8 mouse cellular contexts compared by ENCODE assay signal in the genomic region with DNA sequence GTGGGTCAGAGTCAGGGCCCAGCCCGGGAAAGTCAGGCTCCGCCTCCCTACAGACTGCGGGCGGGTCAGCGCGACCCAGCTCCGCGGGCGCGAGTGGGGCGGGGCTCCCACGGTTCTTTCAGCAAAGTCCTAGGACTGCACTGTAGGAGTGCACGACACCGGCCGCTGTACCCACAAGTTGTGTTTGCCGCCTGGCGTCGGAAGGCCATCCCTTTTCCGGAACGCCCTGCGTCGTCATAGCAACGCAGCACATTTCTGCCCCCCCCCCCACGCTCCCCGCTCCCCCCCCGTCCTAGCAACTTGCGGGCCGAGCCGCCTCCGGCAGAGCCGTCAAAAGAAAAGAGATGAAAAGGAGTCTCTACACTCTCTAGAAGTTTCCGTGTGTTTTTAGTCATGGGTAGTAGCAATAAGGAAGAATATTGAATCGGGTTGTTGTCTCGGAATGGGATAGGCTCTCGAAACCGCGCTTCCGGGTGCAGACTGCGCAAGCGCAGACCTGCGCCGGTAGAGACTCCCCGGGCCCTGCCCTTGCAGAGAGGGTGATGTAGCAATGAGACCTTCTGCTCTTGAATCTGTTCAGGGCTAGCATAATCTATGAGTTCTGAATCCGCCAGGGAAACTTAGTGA. TPM values are rescaled to one million over a fixed set of nuclear protein-coding genes. Genes with fewer than 3 reads are reported as not detected.
DNase-seq lines count a peak whose midpoint lies in the region; ATAC-seq and TF ChIP-seq lines count a peak whose summit lies in the region.

A gene (minus strand): TSS at position 489 of the 627 bp plus-strand sequence.

- no peaks in the 10 kb centered on the region for H3K4me1 ChIP-seq in heart, embryonic 12.5 days (replicated peaks)
- no peaks in the 10 kb centered on the region for H3K4me1 ChIP-seq in kidney, postnatal 0 days (replicated peaks; ENCODE audit: insufficient read depth, low read length)
- peaks cover 2% of the 10 kb centered on the region; the same call in 1 of the 2 replicates for H3K4me1 ChIP-seq in liver, embryonic 11.5 days (replicated peaks; ENCODE audit: control insufficient read depth, insufficient read depth, low read length)
- H3K4me1 ChIP-seq in stomach, embryonic 14.5 days (ENCODE audit: control insufficient read depth, insufficient read depth, low read length): no peaks in the 10 kb centered on the region

- peaks cover 4% of the 10 kb centered on the region; the same call in 1 of the 2 replicates for H3K36me3 ChIP-seq in heart, embryonic 12.5 days
- no peaks in the 10 kb centered on the region for H3K36me3 ChIP-seq in kidney, postnatal 0 days (ENCODE audit: insufficient read depth, low read length)
- no peaks in the 10 kb centered on the region for H3K36me3 ChIP-seq in liver, embryonic 11.5 days (ENCODE audit: control insufficient read depth, insufficient read depth, low read length)
- H3K36me3 ChIP-seq in stomach, embryonic 14.5 days (ENCODE audit: control insufficient read depth, insufficient read depth, low read length): no peaks in the 10 kb centered on the region

- ATAC-seq in erythroblast, adult 5-6 weeks (replicated peaks; ENCODE audit: low FRiP score, poor library complexity, severe bottlenecking): peak; percentile 93
- peak; percentile 94 for ATAC-seq in heart, embryonic 12.5 days (ENCODE audit: insufficient number of reproducible peaks, low FRiP score)
- peak; percentile 91 for ATAC-seq in kidney, postnatal 0 days (replicated peaks; ENCODE audit: low FRiP score, low read depth)
- peak; percentile 93 for ATAC-seq in liver, embryonic 11.5 days (replicated peaks; ENCODE audit: low FRiP score)
- ATAC-seq in stomach, embryonic 14.5 days (ENCODE audit: insufficient number of reproducible peaks, insufficient read depth, low FRiP score, low read depth): peak; percentile 91

- under 1% methylated on average over 43 of the region's 44 CpGs for WGBS in heart, embryonic 12.5 days
- 2% methylated on average over 44 of the region's 44 CpGs for WGBS in kidney, postnatal 0 days
- WGBS in liver, embryonic 11.5 days: under 1% methylated on average over 44 of the region's 44 CpGs
- under 1% methylated on average over 44 of the region's 44 CpGs for WGBS in stomach, embryonic 14.5 days

- peak within 1 kb of the TSS; percentile 67 for H3K4me2 ChIP-seq in heart, embryonic 12.5 days
- peak within 1 kb of the TSS; percentile 82 for H3K4me2 ChIP-seq in kidney, postnatal 0 days (ENCODE audit: low read length)
- peak within 1 kb of the TSS; percentile 66 for H3K4me2 ChIP-seq in liver, embryonic 11.5 days
- H3K4me2 ChIP-seq in stomach, embryonic 14.5 days (replicated peaks; ENCODE audit: low read depth, low read length): peak within 1 kb of the TSS; percentile 61

- TF ChIP-seq CTCF in kidney, postnatal 0 days (IDR thresholded peaks at IDR 0.05; ENCODE audit: low read depth): no peak; the same call in 1 of the 2 replicates

- H3K27me3 ChIP-seq in heart, embryonic 12.5 days (replicated peaks): no peaks in the 10 kb centered on the region
- H3K27me3 ChIP-seq in kidney, postnatal 0 days (ENCODE audit: insufficient read depth, low read length): no peaks in the 10 kb centered on the region
- no peaks in the 10 kb centered on the region for H3K27me3 ChIP-seq in liver, embryonic 11.5 days (replicated peaks; ENCODE audit: control insufficient read depth, insufficient read depth, low read length)
- no peaks in the 10 kb centered on the region for H3K27me3 ChIP-seq in stomach, embryonic 14.5 days (ENCODE audit: control insufficient read depth, insufficient read depth, low read length)

- peak; percentile 89 to 92 for DNase-seq in B cell, adult 2 months
- peak; percentile 90 for DNase-seq in brain, adult 2 months (ENCODE audit: low read depth, low spot score)
- DNase-seq in kidney, postnatal 0 days (ENCODE audit: low spot score): peak; percentile 92
- peak; percentile 83 for DNase-seq in liver, embryonic 11.5 days (ENCODE audit: low spot score)
- DNase-seq in naive thymus-derived CD4-positive, alpha-beta T cell, adult 2 months (ENCODE audit: low read depth): peak; percentile 96

- H3K4me3 ChIP-seq in heart, embryonic 12.5 days: peak within 1 kb of the TSS; percentile 65
- peak within 1 kb of the TSS; percentile 58 for H3K4me3 ChIP-seq in kidney, postnatal 0 days (replicated peaks; ENCODE audit: low read depth, low read length)
- H3K4me3 ChIP-seq in liver, embryonic 11.5 days (ENCODE audit: low read depth, low read length): peak within 1 kb of the TSS; percentile 59
- peak within 1 kb of the TSS; percentile 55 for H3K4me3 ChIP-seq in stomach, embryonic 14.5 days (ENCODE audit: low read depth, low read length)

- peaks cover 6% of the 10 kb centered on the region; the same call in 1 of the 2 replicates for H3K9me3 ChIP-seq in heart, embryonic 12.5 days (replicated peaks)
- no peaks in the 10 kb centered on the region for H3K9me3 ChIP-seq in kidney, postnatal 0 days (replicated peaks; ENCODE audit: low read length)
- H3K9me3 ChIP-seq in liver, embryonic 11.5 days (ENCODE audit: control insufficient read depth, low read length): 0 out of 2 replicates have a peak, but pooled peaks cover 2% of the 10 kb centered on the region
- H3K9me3 ChIP-seq in stomach, embryonic 14.5 days (ENCODE audit: control insufficient read depth, low read depth, low read length): no peaks in the 10 kb centered on the region

- peak within 1 kb of the TSS; percentile 55 for H3K9ac ChIP-seq in heart, embryonic 12.5 days
- H3K9ac ChIP-seq in kidney, postnatal 0 days (ENCODE audit: low read depth, low read length): peak within 1 kb of the TSS; percentile 60
- peak within 1 kb of the TSS; percentile 64 for H3K9ac ChIP-seq in liver, embryonic 11.5 days (ENCODE audit: low read depth, low read length)
- H3K9ac ChIP-seq in stomach, embryonic 14.5 days (replicated peaks; ENCODE audit: low read depth, low read length): 0 out of 2 replicates have a peak within 1 kb of the TSS, but pooled peaks have one; percentile 28

- no peak within 1 kb of the TSS; the same call in 1 of the 2 replicates for H3K27ac ChIP-seq in heart, embryonic 12.5 days (ENCODE audit: poor library complexity, severe bottlenecking)
- no peak within 1 kb of the TSS for H3K27ac ChIP-seq in kidney, postnatal 0 days
- peak within 1 kb of the TSS; percentile 66; the same call in 1 of the 2 replicates for H3K27ac ChIP-seq in liver, embryonic 11.5 days (ENCODE audit: low read depth, low read length)
- H3K27ac ChIP-seq in stomach, embryonic 14.5 days (ENCODE audit: low read length): peak within 1 kb of the TSS; percentile 11; the same call in 1 of the 2 replicates

RNA-seq across cellular contexts. Expression of the gene that starts here (rescaled TPM):
- not detected in 2 replicates for total RNA-seq in erythroblast, adult 5-6 weeks (2015; ENCODE audit: low replicate concordance)
- 1.5 TPM in 1 of 2 replicates, not detected in the other for total RNA-seq in erythroblast, adult 5-6 weeks (2017; ENCODE audit: low replicate concordance)
- polyA plus RNA-seq in heart, embryonic 12.5 days (2016; fragmentation: Nextera tagmentation; extraction: Ambion mirVana): 0.13 and 0.48 TPM in 2 replicates
- 0.11 and 0.27 TPM in 2 replicates for polyA plus RNA-seq in kidney, postnatal 0 days (2015; fragmentation: Nextera tagmentation; extraction: Ambion mirVana)
- polyA plus RNA-seq in liver, embryonic 11.5 days (2014; fragmentation: Nextera tagmentation; extraction: Ambion mirVana): 0.05 and 0.18 TPM in 2 replicates
- 0.71 and 0.73 TPM in 2 replicates for polyA plus RNA-seq in stomach, embryonic 14.5 days (2014; fragmentation: Nextera tagmentation; extraction: Ambion mirVana)

Comparison
In these comparisons a context has a peak if more than half of its experiments do, and no peak if none do; other contexts are left out.
1. Peak in ATAC-seq, H3K4me3 ChIP-seq, H3K9ac ChIP-seq and H3K4me2 ChIP-seq in heart, embryonic 12.5 days; RNA of the gene not detected or under 1 TPM.
2. Peak in DNase-seq, ATAC-seq, H3K4me3 ChIP-seq, H3K9ac ChIP-seq and H3K4me2 ChIP-seq in kidney, postnatal 0 days; RNA of the gene not detected or under 1 TPM.
3. Peak in DNase-seq, ATAC-seq, H3K4me3 ChIP-seq, H3K27ac ChIP-seq, H3K9ac ChIP-seq and H3K4me2 ChIP-seq in liver, embryonic 11.5 days; RNA of the gene not detected or under 1 TPM.
4. Peak in ATAC-seq, H3K4me3 ChIP-seq, H3K27ac ChIP-seq, H3K9ac ChIP-seq and H3K4me2 ChIP-seq in stomach, embryonic 14.5 days; RNA of the gene not detected or under 1 TPM.